Mouse (Mus musculus) c-Kit-positive CD71-positive TER-119-negative erythroid progenitor cells, embryonic 14.5 days (primary cell): ENCODE data around the gene Utp20.
"Not testable (repeated sequence)": the region's sequence is repeated elsewhere in the genome, so short reads cannot be mapped to it uniquely, and the experiment has no call there.

Experiments
- DNase-seq: peaks from one replicate; pipeline ENCODE4 v3.0.0-alpha.2; 2013; ENCODE audit warnings: low read depth

Gene Utp20

GRCm38 (mm10) chr10:88826188-88826946 is at the start of gene Utp20:
Utp20 (minus strand) TSS chr10:88826804.
- peak; percentile 79 for DNase-seq

GRCm38 (mm10) chr10:88874870-88875269 is 48.3 kb upstream of the Utp20 start:
- no peak for DNase-seq

- no peak for DNase-seq
These were observed 39.4 kb upstream of the Utp20 start for GRCm38 (mm10) chr10:88866017-88866416.

- no peak for DNase-seq
These were observed 35.7 kb upstream of the Utp20 start for GRCm38 (mm10) chr10:88862293-88862692.

GRCm38 (mm10) chr10:88861416-88861815 is 34.8 kb upstream of the Utp20 start:
- no peak for DNase-seq

- no peak for DNase-seq
These were observed 34.3 kb upstream of the Utp20 start for GRCm38 (mm10) chr10:88860911-88861310.

GRCm38 (mm10) chr10:88853326-88853725 is 26.7 kb upstream of the Utp20 start:
- no peak for DNase-seq

GRCm38 (mm10) chr10:88849976-88850375 is 23.4 kb upstream of the Utp20 start:
- DNase-seq = no peak

GRCm38 (mm10) chr10:88848876-88849476 is 22.4 kb upstream of the Utp20 start:
- DNase-seq = no peak

GRCm38 (mm10) chr10:88834227-88834626 is 7.6 kb upstream of the Utp20 start:
- DNase-seq = no peak

- DNase-seq = no peak
These were observed 1.8 kb upstream of the Utp20 start for GRCm38 (mm10) chr10:88828361-88828760.

GRCm38 (mm10) chr10:88827596-88827995 is 992 bp upstream of the Utp20 start:
- DNase-seq = no peak

GRCm38 (mm10) chr10:88826947-88827306 is 323 bp upstream of the Utp20 start:
- not testable (repeated sequence) for DNase-seq

GRCm38 (mm10) chr10:88817335-88817734 is 9.3 kb downstream of the Utp20 start:
- no peak for DNase-seq

GRCm38 (mm10) chr10:88815256-88815655 is 11.3 kb downstream of the Utp20 start:
- no peak for DNase-seq

GRCm38 (mm10) chr10:88811704-88812103 is 14.9 kb downstream of the Utp20 start:
- DNase-seq = no peak

GRCm38 (mm10) chr10:88802236-88802635 is 24.4 kb downstream of the Utp20 start:
- DNase-seq = no peak

- no peak for DNase-seq
These were observed 27.2 kb downstream of the Utp20 start for GRCm38 (mm10) chr10:88799381-88799780.

- DNase-seq = no peak
These were observed 29.2 kb downstream of the Utp20 start for GRCm38 (mm10) chr10:88797452-88797851.

GRCm38 (mm10) chr10:88796939-88797338 is 29.7 kb downstream of the Utp20 start:
- DNase-seq = no peak

GRCm38 (mm10) chr10:88795226-88795625 is 31.4 kb downstream of the Utp20 start:
- DNase-seq = no peak

GRCm38 (mm10) chr10:88794606-88795005 is 32.0 kb downstream of the Utp20 start:
- no peak for DNase-seq

GRCm38 (mm10) chr10:88793671-88794070 is 32.9 kb downstream of the Utp20 start:
- no peak for DNase-seq

GRCm38 (mm10) chr10:88784513-88784931 is 42.1 kb downstream of the Utp20 start:
- no peak for DNase-seq
